Comparison of ENCODE assay signal across 15 mouse cellular contexts in the genomic region with DNA sequence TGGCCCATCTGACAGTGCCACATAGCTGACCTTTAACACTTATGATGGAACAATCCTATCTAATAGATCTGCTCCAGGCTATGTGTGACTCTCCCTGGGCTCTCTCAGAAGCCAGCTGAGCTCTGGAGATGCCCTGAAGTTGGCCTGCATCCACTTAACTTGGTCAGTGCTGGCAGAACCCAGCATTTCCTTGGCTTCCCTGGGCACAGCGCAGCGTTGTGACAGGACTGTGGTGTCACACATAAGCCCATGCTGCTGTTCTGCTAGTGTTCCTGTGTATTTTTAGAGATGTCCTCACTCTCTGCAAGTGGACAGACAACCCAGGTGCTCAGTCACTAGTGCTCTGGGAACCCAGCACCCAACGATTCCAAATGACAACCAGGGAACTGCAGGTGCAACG.
"Had no signal": no experiment of that assay in that cellular context is flagged by ENCODE, and none has a peak within 500 bp of the region (broad histone marks: within the 10 kb centered on the region; RNA-seq: fewer than 3 reads in every experiment).

No protein-coding gene starts in this region.

- H3K4me3 ChIP-seq: layer of hippocampus, adult 2 months; limb, embryonic 13.5 days; midbrain, embryonic 12.5 days; neural tube, embryonic 13.5 days; stomach, embryonic 15.5 days had no signal

- H3K27ac ChIP-seq: kidney, postnatal 0 days; layer of hippocampus, adult 2 months; limb, embryonic 13.5 days; liver, embryonic 14.5 days; midbrain, embryonic 12.5 days; neural tube, embryonic 13.5 days; stomach, embryonic 15.5 days had no signal

- H3K9ac ChIP-seq: limb, embryonic 13.5 days; liver, embryonic 14.5 days; midbrain, embryonic 12.5 days; neural tube, embryonic 13.5 days; stomach, embryonic 15.5 days had no signal

- H3K4me1 ChIP-seq: limb, embryonic 13.5 days; midbrain, embryonic 12.5 days; stomach, embryonic 15.5 days had no signal

- DNase-seq: kidney, postnatal 4 days; left cerebral cortex, postnatal 4 days; lung, adult 18-20 months; retina, postnatal 1 day; right cerebral cortex, postnatal 4 days; spleen, adult 18-20 months; thymus, postnatal 4 days had no signal

- H3K27me3 ChIP-seq: limb, embryonic 13.5 days; midbrain, embryonic 12.5 days; neural tube, embryonic 13.5 days; stomach, embryonic 15.5 days had no signal

- ATAC-seq: midbrain, embryonic 16.5 days had no signal

- H3K4me2 ChIP-seq: limb, embryonic 13.5 days; midbrain, embryonic 12.5 days; neural tube, embryonic 13.5 days; stomach, embryonic 15.5 days had no signal

- H3K9me3 ChIP-seq: limb, embryonic 13.5 days; midbrain, embryonic 12.5 days; neural tube, embryonic 13.5 days; stomach, embryonic 15.5 days had no signal
